Mouse (Mus musculus) lung, postnatal 0 days (tissue): ENCODE data around the gene Mcu. TPM values are rescaled to one million over a fixed set of nuclear protein-coding genes. Genes with fewer than 3 reads are reported as not detected.

Experiments used
- ATAC-seq: fragments of 200-750 bp; cut with Nextera tagmentation; 2 replicates; pipeline ENCODE4 v1.8.0; 2017; ENCODE audit warnings: moderate library complexity
- DNase-seq: peaks from one replicate; pipeline ENCODE4 v3.0.0-alpha.2; 2016; ENCODE audit warnings: low spot score
- H3K27ac ChIP-seq: fragments of 300-500 bp; sonication (generic); 2 replicates; pipeline ENCODE4 v1.5.1; 2014; ENCODE audit warnings: antibody characterized with exemption, mild to moderate bottlenecking, low read length, mixed read lengths
- H3K27me3 ChIP-seq: fragments of 300-500 bp; sonication (generic); replicated peaks from 2 replicates; pipeline ENCODE4 v1.6.1; 2014; ENCODE audit warnings: low read length, mixed read lengths; ENCODE audit not compliant: insufficient read depth
- H3K36me3 ChIP-seq: fragments of 300-500 bp; sonication (generic); 2 replicates; pipeline ENCODE4 v1.6.1; 2014; ENCODE audit warnings: low read length, mixed read lengths; ENCODE audit not compliant: insufficient read depth
- H3K4me1 ChIP-seq: fragments of 300-500 bp; sonication (generic); 2 replicates; pipeline ENCODE4 v1.6.1; 2014; ENCODE audit warnings: antibody characterized with exemption, low read depth, low read length, mixed read lengths; ENCODE audit not compliant: insufficient read depth
- H3K4me2 ChIP-seq: fragments of 300-500 bp; sonication (generic); replicated peaks from 2 replicates; pipeline ENCODE4 v1.6.1; 2014; ENCODE audit warnings: low read depth, mild to moderate bottlenecking, low read length, moderate library complexity, mixed read lengths
- H3K4me3 ChIP-seq: fragments of 300-500 bp; sonication (generic); 2 replicates; pipeline ENCODE4 v1.5.1; 2014; ENCODE audit warnings: low read depth, low read length
- H3K9ac ChIP-seq: fragments of 300-500 bp; sonication (generic); replicated peaks from 2 replicates; pipeline ENCODE4 v1.6.1; 2014; ENCODE audit warnings: low read depth, mild to moderate bottlenecking
- H3K9me3 ChIP-seq: fragments of 300-500 bp; sonication (generic); 2 replicates; pipeline ENCODE4 v1.6.1; 2016; ENCODE audit warnings: low read length, mixed read lengths
- CTCF ChIP-seq: IDR thresholded peaks from 2 replicates; pipeline ENCODE4 v1.5.1; 2016; ENCODE audit warnings: antibody characterized with exemption, mild to moderate bottlenecking
- EP300 ChIP-seq: IDR thresholded peaks from 2 replicates; pipeline ENCODE4 v1.6.1; 2016; ENCODE audit warnings: antibody characterized with exemption, mild to moderate bottlenecking, control low read depth
- WGBS: fragments of 180-500 bp; shearing (Covaris S2); extraction: QIAGEN DNeasy Blood & Tissue Kit; methylation state at CpG from one replicate; pipeline ENCODE4 v1.1.7; 2014; 5-methylcytosine and 5-hydroxymethylcytosine counted together
- polyA plus RNA-seq: library from polyadenylated mRNA; unstranded; fragments of >200 nt; fragmentation: Nextera tagmentation; extraction: Ambion mirVana; gene quantifications from 2 replicates; pipeline ENCODE4 v1.2.1, GENCODE M21; 2015

Mcu gene
- polyA plus RNA-seq, 1 experiment from 2014 or later: 34.5 TPM

- ATAC-seq: peak; percentile 72
- Histone ChIP-seq H3K4me3 (no peak overlapping the region), H3K4me2 (no peak overlapping the region), H3K9me3 (no peaks in the 10 kb centered on the region), H3K36me3 (no peaks in the 10 kb centered on the region), H3K27ac (no peak overlapping the region), H3K4me1 (no peaks in the 10 kb centered on the region), H3K27me3 (no peaks in the 10 kb centered on the region), H3K9ac (no peak overlapping the region)
- DNase-seq: peak; percentile 40
- TF ChIP-seq CTCF: no peak
- TF ChIP-seq EP300: no peak
- WGBS: 63% methylated on average over 3 of the region's 3 CpGs
These were observed 116.3 kb downstream of the Mcu start for GRCm38 (mm10) chr10:59500225-59500624.

- H3K4me1 ChIP-seq: no peaks in the 10 kb centered on the region
- H3K9ac ChIP-seq: no peak overlapping the region
- DNase-seq: no peak
- H3K36me3 ChIP-seq: no peaks in the 10 kb centered on the region
- TF ChIP-seq EP300 (no peak), CTCF (no peak)
- H3K4me2 ChIP-seq: no peak overlapping the region
- no peak overlapping the region for H3K4me3 ChIP-seq
- H3K9me3 ChIP-seq: no peaks in the 10 kb centered on the region
- 92% methylated on average over 11 of the region's 11 CpGs for WGBS
- no peak overlapping the region for H3K27ac ChIP-seq
- H3K27me3 ChIP-seq: no peaks in the 10 kb centered on the region
- ATAC-seq: no peak
These were observed 119.5 kb downstream of the Mcu start for GRCm38 (mm10) chr10:59497019-59497418.

GRCm38 (mm10) chr10:59494917-59495316 is 121.6 kb downstream of the Mcu start:
- ATAC-seq: no peak
- DNase-seq: no peak
- no peaks in the 10 kb centered on the region for H3K27me3 ChIP-seq
- TF ChIP-seq EP300 (no peak), CTCF (no peak)
- no peak overlapping the region for H3K4me3 ChIP-seq
- no peak overlapping the region for H3K9ac ChIP-seq
- WGBS: 60% methylated on average over 8 of the region's 8 CpGs
- H3K4me2 ChIP-seq: no peak overlapping the region
- H3K4me1 ChIP-seq: no peaks in the 10 kb centered on the region
- H3K36me3 ChIP-seq: no peaks in the 10 kb centered on the region
- no peaks in the 10 kb centered on the region for H3K9me3 ChIP-seq
- no peak overlapping the region for H3K27ac ChIP-seq

GRCm38 (mm10) chr10:59494044-59494443 is 122.4 kb downstream of the Mcu start:
- no peaks in the 10 kb centered on the region for H3K9me3 ChIP-seq
- H3K4me2 ChIP-seq: no peak overlapping the region
- WGBS: 30% methylated on average over 2 of the region's 2 CpGs

GRCm38 (mm10) chr10:59490920-59491319 is 125.6 kb downstream of the Mcu start:
- DNase-seq: no peak
- WGBS: 89% methylated on average over 8 of the region's 8 CpGs
- Histone ChIP-seq H3K4me1 (no peaks in the 10 kb centered on the region), H3K27ac (no peak overlapping the region), H3K27me3 (no peaks in the 10 kb centered on the region), H3K9me3 (no peaks in the 10 kb centered on the region), H3K36me3 (no peaks in the 10 kb centered on the region), H3K9ac (no peak overlapping the region), H3K4me3 (no peak overlapping the region), H3K4me2 (no peak overlapping the region)
- no peak for TF ChIP-seq EP300
- TF ChIP-seq CTCF: peak; percentile 23; the same call in 1 of the 2 replicates
- no peak for ATAC-seq

More at GRCm38 (mm10) chr10:59494044-59494443, 122.4 kb downstream of the Mcu start:
- no peaks in the 10 kb centered on the region for H3K36me3 ChIP-seq
- ATAC-seq: no peak
- DNase-seq: peak; percentile 25
- no peak overlapping the region for H3K9ac ChIP-seq
- H3K27ac ChIP-seq: no peak overlapping the region
- no peaks in the 10 kb centered on the region for H3K27me3 ChIP-seq
- no peaks in the 10 kb centered on the region for H3K4me1 ChIP-seq
- H3K4me3 ChIP-seq: no peak overlapping the region
- no peak for TF ChIP-seq EP300
- TF ChIP-seq CTCF: peak; percentile 54

- 91% methylated on average over 1 of the region's 1 CpGs for WGBS
- Histone ChIP-seq H3K4me2 (no peak overlapping the region), H3K4me3 (no peak overlapping the region), H3K4me1 (no peaks in the 10 kb centered on the region), H3K9ac (no peak overlapping the region), H3K36me3 (no peaks in the 10 kb centered on the region), H3K9me3 (no peaks in the 10 kb centered on the region), H3K27ac (no peak overlapping the region), H3K27me3 (no peaks in the 10 kb centered on the region)
- no peak for ATAC-seq
- TF ChIP-seq CTCF: no peak
- TF ChIP-seq EP300: no peak
- no peak for DNase-seq
These were observed 127.1 kb downstream of the Mcu start for GRCm38 (mm10) chr10:59489411-59489810.

- H3K4me1 ChIP-seq: no peaks in the 10 kb centered on the region
- WGBS: 66% methylated on average over 2 of the region's 2 CpGs
- ATAC-seq: no peak
These were observed 129.1 kb downstream of the Mcu start for GRCm38 (mm10) chr10:59487351-59487750.

More at GRCm38 (mm10) chr10:59487351-59487750, 129.1 kb downstream of the Mcu start:
- no peak overlapping the region for H3K4me2 ChIP-seq
- no peaks in the 10 kb centered on the region for H3K27me3 ChIP-seq
- no peaks in the 10 kb centered on the region for H3K36me3 ChIP-seq
- TF ChIP-seq EP300 (no peak), CTCF (no peak)
- no peak overlapping the region for H3K27ac ChIP-seq
- DNase-seq: no peak
- no peak overlapping the region for H3K9ac ChIP-seq
- no peaks in the 10 kb centered on the region for H3K9me3 ChIP-seq
- no peak overlapping the region for H3K4me3 ChIP-seq
